Mouse (Mus musculus) heart, postnatal 0 days (tissue): ENCODE data around the gene Bcap31. TPM values are rescaled to one million over a fixed set of nuclear protein-coding genes. Genes with fewer than 3 reads are reported as not detected.

Experiments used
- ATAC-seq: fragments of 200-750 bp; cut with Nextera tagmentation; 2 replicates; pipeline ENCODE4 v1.8.0; 2017; ENCODE audit warnings: low read depth, moderate number of reproducible peaks, moderate library complexity; ENCODE audit not compliant: insufficient read depth
- DNase-seq: peaks from one replicate; pipeline ENCODE4 v3.0.0-alpha.2; 2016; ENCODE audit warnings: low spot score
- H3K27ac ChIP-seq: fragments of 300-500 bp; sonication (generic); 2 replicates; pipeline ENCODE4 v1.5.1; 2014; ENCODE audit warnings: low read depth, mild to moderate bottlenecking
- H3K27me3 ChIP-seq: fragments of 300-500 bp; sonication (generic); 2 replicates; pipeline ENCODE4 v1.6.1; 2014; ENCODE audit warnings: low read length, mixed read lengths; ENCODE audit not compliant: control insufficient read depth, insufficient read depth
- H3K36me3 ChIP-seq: fragments of 300-500 bp; sonication (generic); replicated peaks from 2 replicates; pipeline ENCODE4 v1.6.1; 2014; ENCODE audit warnings: low read length, mixed read lengths; ENCODE audit not compliant: control insufficient read depth, insufficient read depth
- H3K4me1 ChIP-seq: fragments of 300-500 bp; sonication (generic); 2 replicates; pipeline ENCODE4 v1.6.1; 2014; ENCODE audit warnings: antibody characterized with exemption; ENCODE audit not compliant: control insufficient read depth, insufficient read depth
- H3K4me2 ChIP-seq: fragments of 300-500 bp; sonication (generic); 2 replicates; pipeline ENCODE4 v1.6.1; 2014; ENCODE audit warnings: low read depth, mild to moderate bottlenecking, low read length, moderate library complexity
- H3K4me3 ChIP-seq: fragments of 300-500 bp; sonication (generic); 2 replicates; pipeline ENCODE4 v1.5.1; 2014; ENCODE audit warnings: low read depth, low read length
- H3K9ac ChIP-seq: fragments of 300-500 bp; sonication (generic); replicated peaks from 2 replicates; pipeline ENCODE4 v1.6.1; 2014; ENCODE audit warnings: low read depth, low read length, mixed read lengths
- H3K9me3 ChIP-seq: fragments of 300-500 bp; sonication (generic); replicated peaks from 2 replicates; pipeline ENCODE4 v1.6.1; 2016; ENCODE audit warnings: low read length; ENCODE audit not compliant: control insufficient read depth
- CTCF ChIP-seq: IDR thresholded peaks from 2 replicates; pipeline ENCODE4 v1.5.1; 2016; ENCODE audit warnings: antibody characterized with exemption, control low read depth, low read depth
- EP300 ChIP-seq: IDR thresholded peaks from 2 replicates; pipeline ENCODE4 v1.6.1; 2016; ENCODE audit warnings: antibody characterized with exemption, low read depth
- WGBS: fragments of 180-500 bp; shearing (Covaris S2); extraction: QIAGEN DNeasy Blood & Tissue Kit; methylation state at CpG from one replicate; pipeline ENCODE4 v1.1.7; 2014; 5-methylcytosine and 5-hydroxymethylcytosine counted together
- polyA plus RNA-seq: library from polyadenylated mRNA; unstranded; fragments of >200 nt; fragmentation: Nextera tagmentation; extraction: Ambion mirVana; gene quantifications from 2 replicates; pipeline ENCODE4 v1.2.1, GENCODE M21; 2015
- total RNA-seq: library from RNA; depleted of rRNA; stranded (reverse); fragments of >200 nt; gene quantifications from 2 replicates; pipeline ENCODE4 v1.2.3, GENCODE M21; 2014; ENCODE audit warnings: low replicate concordance

The Bcap31 gene
- total and polyA plus RNA-seq, 2 experiments from 2014 or later, result 65.7 to 148 TPM

DNA sequence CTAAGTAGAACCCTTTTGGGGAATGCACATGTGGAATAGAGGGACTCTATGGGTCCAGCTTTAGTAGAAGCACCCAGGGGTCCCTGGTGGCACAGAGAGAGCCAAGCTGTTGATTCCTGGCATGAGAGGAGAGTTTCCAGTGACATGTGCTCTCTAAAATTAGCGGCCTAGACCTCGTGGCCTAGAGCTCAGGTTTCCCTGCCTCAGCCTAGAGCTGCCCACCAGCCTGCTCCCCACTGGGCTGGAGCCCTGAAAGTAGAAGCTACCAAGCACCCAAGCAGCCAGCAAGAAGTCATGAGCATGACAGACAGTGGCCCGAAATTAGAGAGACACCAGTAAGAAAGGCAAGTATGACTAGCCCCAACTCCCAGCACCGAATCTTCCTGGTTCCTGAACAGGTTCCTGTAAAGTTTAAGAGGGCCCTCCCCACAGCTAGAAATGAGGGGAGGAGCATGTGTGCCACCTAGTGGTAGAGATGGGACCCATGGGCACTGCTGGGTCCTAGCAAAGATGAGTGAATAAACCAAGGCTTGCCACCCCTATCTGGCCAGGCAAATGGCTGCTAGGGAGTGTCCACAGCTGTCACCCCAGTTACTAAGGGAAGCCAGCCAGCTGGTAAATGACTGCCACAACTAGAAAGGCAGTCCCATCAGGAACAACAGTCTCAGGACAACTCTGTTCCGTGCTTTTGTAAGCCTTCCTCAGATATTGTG, 24.9 kb downstream of the Bcap31 start:
- Histone ChIP-seq H3K4me1 (no peaks in the 10 kb centered on the region), H3K27me3 (no peaks in the 10 kb centered on the region), H3K9me3 (no peaks in the 10 kb centered on the region), H3K4me3 (no peak overlapping the region), H3K27ac (peak overlapping the region; percentile 55), H3K4me2 (no peak overlapping the region), H3K36me3 (peaks cover 11% of the 10 kb centered on the region), H3K9ac (no peak overlapping the region)
- peak; percentile 82 for ATAC-seq
- no peak for TF ChIP-seq EP300
- peak; percentile 67 for TF ChIP-seq CTCF
- peak; percentile 44 for DNase-seq
- 44% methylated on average over 5 of the region's 5 CpGs for WGBS

- TF ChIP-seq EP300 (no peak), CTCF (no peak)
- peak overlapping the region; percentile 96 for H3K27ac ChIP-seq
- H3K4me2 ChIP-seq, result no peak overlapping the region
- ATAC-seq (peak; percentile 90), DNase-seq (peak; percentile 80)
- H3K4me1 ChIP-seq, result no peaks in the 10 kb centered on the region
- no peak overlapping the region for H3K4me3 ChIP-seq
- H3K27me3 ChIP-seq, result no peaks in the 10 kb centered on the region
- H3K9me3 ChIP-seq, result no peaks in the 10 kb centered on the region
- H3K9ac ChIP-seq, result no peak overlapping the region; the same call in 1 of the 2 replicates
- H3K36me3 ChIP-seq, result peaks cover 26% of the 10 kb centered on the region
- WGBS, result 39% methylated on average over 3 of the region's 3 CpGs
These were observed 30.3 kb downstream of the Bcap31 start for GRCm38 (mm10) chrX:73685629-73686028.

DNA sequence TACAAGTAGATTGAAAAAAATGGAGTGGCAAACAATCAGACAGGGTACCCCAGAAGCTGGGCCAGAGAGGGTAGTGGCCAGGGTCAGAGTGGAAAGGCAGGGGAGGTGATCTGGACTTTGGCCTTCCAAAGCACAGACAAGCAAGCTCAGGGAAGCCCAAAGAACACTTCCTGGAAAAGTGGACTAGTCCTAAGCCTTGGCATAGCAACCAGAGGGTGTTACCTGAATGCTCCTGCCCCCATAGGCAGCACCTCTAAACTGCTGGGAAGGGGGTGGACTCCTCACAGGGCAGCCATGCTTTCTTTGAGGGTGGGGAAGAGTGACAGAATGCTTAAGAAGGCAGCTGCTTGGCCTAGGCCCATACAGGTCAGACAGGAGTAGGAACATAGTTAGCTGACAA, 31.0 kb downstream of the Bcap31 start:
- DNase-seq, result no peak

GRCm38 (mm10) chrX:73684156-73684555, 31.8 kb downstream of the Bcap31 start:
- 87% methylated on average over 2 of the region's 2 CpGs for WGBS
- Histone ChIP-seq H3K9ac (no peak overlapping the region), H3K27me3 (no peaks in the 10 kb centered on the region), H3K9me3 (no peaks in the 10 kb centered on the region), H3K4me1 (no peaks in the 10 kb centered on the region), H3K27ac (no peak overlapping the region), H3K4me3 (no peak overlapping the region), H3K36me3 (peaks cover 40% of the 10 kb centered on the region), H3K4me2 (no peak overlapping the region)
- ATAC-seq (no peak), DNase-seq (no peak)
- no peak for TF ChIP-seq EP300
- TF ChIP-seq CTCF, result no peak

More for the DNA sequence above, 31.0 kb downstream of the Bcap31 start:
- no peak overlapping the region for H3K4me3 ChIP-seq
- H3K9me3 ChIP-seq, result no peaks in the 10 kb centered on the region
- H3K4me2 ChIP-seq, result no peak overlapping the region
- H3K4me1 ChIP-seq, result no peaks in the 10 kb centered on the region
- ATAC-seq, result no peak
- TF ChIP-seq CTCF, result no peak
- TF ChIP-seq EP300, result no peak
- peak overlapping the region; percentile 96 for H3K27ac ChIP-seq
- peaks cover 33% of the 10 kb centered on the region for H3K36me3 ChIP-seq
- no peak overlapping the region; the same call in 1 of the 2 replicates for H3K9ac ChIP-seq
- no peaks in the 10 kb centered on the region for H3K27me3 ChIP-seq

DNA sequence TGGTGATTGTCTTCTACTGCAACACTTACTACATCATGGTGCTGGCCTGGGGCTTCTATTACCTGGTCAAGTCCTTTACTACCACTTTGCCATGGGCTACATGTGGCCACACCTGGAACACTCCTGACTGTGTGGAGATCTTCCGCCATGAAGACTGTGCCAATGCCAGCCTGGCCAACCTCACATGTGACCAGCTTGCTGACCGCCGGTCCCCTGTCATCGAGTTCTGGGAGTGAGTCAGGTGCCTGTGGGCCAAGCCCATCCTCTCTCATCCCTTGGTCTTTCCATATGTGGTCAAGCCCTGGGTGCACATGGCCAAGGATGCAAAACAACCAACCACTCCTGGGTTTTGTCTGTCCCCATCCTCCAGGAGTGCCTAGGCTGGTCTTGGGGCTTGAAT, 39.3 kb downstream of the Bcap31 start:
- no peaks in the 10 kb centered on the region for H3K27me3 ChIP-seq
- DNase-seq (no peak), ATAC-seq (no peak)
- no peak overlapping the region for H3K27ac ChIP-seq
- H3K36me3 ChIP-seq, result peaks cover 33% of the 10 kb centered on the region
- no peak overlapping the region for H3K4me2 ChIP-seq
- no peaks in the 10 kb centered on the region for H3K9me3 ChIP-seq
- 92% methylated on average over 4 of the region's 4 CpGs for WGBS
- H3K4me1 ChIP-seq, result no peaks in the 10 kb centered on the region; the same call in 1 of the 2 replicates
- no peak for TF ChIP-seq CTCF
- no peak for TF ChIP-seq EP300
- no peak overlapping the region for H3K4me3 ChIP-seq
- no peak overlapping the region for H3K9ac ChIP-seq

DNA sequence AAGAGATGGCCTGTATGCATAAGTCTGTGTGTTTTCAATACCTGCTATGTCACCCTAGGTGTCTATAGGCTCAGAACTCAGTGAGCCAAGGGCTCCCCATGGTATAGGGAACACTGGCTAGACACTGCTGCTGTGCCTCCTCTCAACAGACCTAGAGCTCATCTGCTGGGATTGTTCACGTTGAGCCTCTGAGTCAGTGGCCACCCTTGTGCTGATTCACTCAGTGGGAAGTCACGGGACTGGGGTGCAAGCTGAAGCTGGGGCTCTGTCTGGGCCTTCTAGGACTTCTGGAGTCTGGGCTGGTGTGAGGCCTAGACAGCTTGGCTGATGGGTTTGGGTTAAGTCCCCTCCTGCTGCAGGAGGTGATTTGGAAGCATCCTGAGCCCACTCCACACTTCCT, 40.7 kb downstream of the Bcap31 start:
- no peak overlapping the region for H3K9ac ChIP-seq
- ATAC-seq (no peak), DNase-seq (no peak)
- peaks cover 25% of the 10 kb centered on the region for H3K36me3 ChIP-seq
- H3K9me3 ChIP-seq, result no peaks in the 10 kb centered on the region
- no peak overlapping the region for H3K27ac ChIP-seq
- no peaks in the 10 kb centered on the region; the same call in 1 of the 2 replicates for H3K4me1 ChIP-seq
- TF ChIP-seq CTCF, result no peak
- H3K27me3 ChIP-seq, result no peaks in the 10 kb centered on the region
- WGBS, result 52% methylated on average over 2 of the region's 2 CpGs
- H3K4me3 ChIP-seq, result peak overlapping the region; percentile 74; the same call in 1 of the 2 replicates
- peak overlapping the region; percentile 81 for H3K4me2 ChIP-seq
